In genomic region chr4:149176645-149177044, GRCm38 (mm10) we compare ENCODE assay signal across 27 mouse cellular contexts. TPM values are rescaled to one million over a fixed set of nuclear protein-coding genes. Genes with fewer than 3 reads are reported as not detected.
DNase-seq lines count a peak whose midpoint lies in the region; ATAC-seq and TF ChIP-seq lines count a peak whose summit lies in the region.
"Had no signal": no experiment of that assay in that cellular context is flagged by ENCODE, and none has a peak within 500 bp of the region (broad histone marks: within the 10 kb centered on the region; RNA-seq: fewer than 3 reads in every experiment).

No protein-coding gene starts in this region.

- DNase-seq in kidney, adult 18-20 months = peak; percentile 56
- no peak for DNase-seq in stomach, postnatal 0 days (ENCODE audit: low spot score)
- DNase-seq in kidney, postnatal 14 days = peak; percentile 54
- no peak for DNase-seq in forebrain, embryonic 14.5 days (ENCODE audit: low spot score)
- DNase-seq in embryo, embryonic 10 days (ENCODE audit: low spot score) = no peak
- DNase-seq: adrenal gland, adult 8-10 months; B cell, adult 2 months; cerebellum, adult 11-12 months; heart, postnatal 4 days; right cerebral cortex, adult 18-20 months had no signal

- 0 out of 2 replicates have a peak, but pooled peaks cover 3% of the 10 kb centered on the region for H3K4me1 ChIP-seq in kidney, embryonic 14.5 days (ENCODE audit: control insufficient read depth, insufficient read depth, low read length)
- H3K4me1 ChIP-seq in stomach, embryonic 16.5 days (ENCODE audit: control insufficient read depth, insufficient read depth, low read length) = peaks cover 5% of the 10 kb centered on the region
- no peaks in the 10 kb centered on the region for H3K4me1 ChIP-seq in stomach, postnatal 0 days (replicated peaks; ENCODE audit: control insufficient read depth, insufficient read depth)
- H3K4me1 ChIP-seq in forebrain, embryonic 14.5 days (ENCODE audit: control insufficient read depth, insufficient read depth, low read length) = no peaks in the 10 kb centered on the region
- H3K4me1 ChIP-seq: limb, embryonic 12.5 days had no signal

- no peak for ATAC-seq in kidney, embryonic 14.5 days (ENCODE audit: low FRiP score, low TSS enrichment)
- no peak for ATAC-seq in stomach, embryonic 16.5 days (ENCODE audit: insufficient read depth, low FRiP score)
- no peak for ATAC-seq in stomach, postnatal 0 days (ENCODE audit: low FRiP score, low TSS enrichment)
- ATAC-seq in forebrain, embryonic 14.5 days = no peak
- ATAC-seq: activated CD4-positive, CD25-positive, alpha-beta regulatory T cell, adult 4 months; hindbrain, embryonic 16.5 days; lung, postnatal 0 days had no signal

- H3K27me3 ChIP-seq in kidney, embryonic 14.5 days (ENCODE audit: control insufficient read depth, insufficient read depth, low read length) = no peaks in the 10 kb centered on the region
- no peaks in the 10 kb centered on the region for H3K27me3 ChIP-seq in stomach, embryonic 16.5 days (ENCODE audit: control insufficient read depth, insufficient read depth, low read length)
- no peaks in the 10 kb centered on the region for H3K27me3 ChIP-seq in stomach, postnatal 0 days (ENCODE audit: control insufficient read depth, insufficient read depth, low read length)
- no peaks in the 10 kb centered on the region for H3K27me3 ChIP-seq in forebrain, embryonic 14.5 days (replicated peaks; ENCODE audit: control insufficient read depth, insufficient read depth, low read length)
- H3K27me3 ChIP-seq: CH12.LX; embryonic facial prominence, embryonic 12.5 days; limb, embryonic 12.5 days; liver, embryonic 15.5 days; neural tube, embryonic 15.5 days had no signal

- H3K4me2 ChIP-seq in kidney, embryonic 14.5 days (replicated peaks; ENCODE audit: low read depth, low read length) = no peak overlapping the region
- H3K4me2 ChIP-seq in stomach, embryonic 16.5 days (ENCODE audit: low read depth, low read length) = no peak overlapping the region
- H3K4me2 ChIP-seq in stomach, postnatal 0 days (replicated peaks; ENCODE audit: low read depth) = no peak overlapping the region
- H3K4me2 ChIP-seq in forebrain, embryonic 14.5 days (ENCODE audit: low read length) = no peak overlapping the region
- H3K4me2 ChIP-seq: embryonic facial prominence, embryonic 12.5 days; limb, embryonic 12.5 days; liver, embryonic 15.5 days; neural tube, embryonic 15.5 days had no signal

- no peak for TF ChIP-seq CTCF in stomach, postnatal 0 days (IDR thresholded peaks at IDR 0.05; ENCODE audit: low read depth)

- H3K27ac ChIP-seq in kidney, embryonic 14.5 days (ENCODE audit: low read depth, low read length) = no peak overlapping the region
- H3K27ac ChIP-seq in stomach, embryonic 16.5 days (ENCODE audit: low read length) = peak overlapping the region; percentile 3; the same call in 1 of the 2 replicates
- H3K27ac ChIP-seq in stomach, postnatal 0 days (replicated peaks) = no peak overlapping the region
- H3K27ac ChIP-seq in forebrain, embryonic 14.5 days (ENCODE audit: low read depth, low read length) = no peak overlapping the region
- H3K27ac ChIP-seq: embryonic facial prominence, embryonic 12.5 days; kidney, postnatal 0 days; limb, embryonic 12.5 days; liver, embryonic 15.5 days; macrophage; midbrain, embryonic 10.5 days; neural tube, embryonic 15.5 days had no signal

- TF ChIP-seq EP300 in stomach, postnatal 0 days (optimal IDR thresholded peaks at IDR 0.05) = no peak

- peaks cover 15% of the 10 kb centered on the region for H3K36me3 ChIP-seq in kidney, embryonic 14.5 days (ENCODE audit: control insufficient read depth, insufficient read depth, low read length)
- H3K36me3 ChIP-seq in stomach, embryonic 16.5 days (ENCODE audit: control insufficient read depth, insufficient read depth, low read length) = peaks cover 4% of the 10 kb centered on the region; the same call in 1 of the 2 replicates
- peaks cover under 1% of the 10 kb centered on the region; the same call in 1 of the 2 replicates for H3K36me3 ChIP-seq in stomach, postnatal 0 days (ENCODE audit: control insufficient read depth, insufficient read depth, low read length)
- peaks cover 58% of the 10 kb centered on the region for H3K36me3 ChIP-seq in forebrain, embryonic 14.5 days (ENCODE audit: control insufficient read depth, insufficient read depth, low read length)

- WGBS in kidney, embryonic 14.5 days = 85% methylated on average over 6 of the region's 6 CpGs
- 62% methylated on average over 6 of the region's 6 CpGs for WGBS in stomach, embryonic 16.5 days
- WGBS in stomach, postnatal 0 days = 62% methylated on average over 6 of the region's 6 CpGs
- 84% methylated on average over 6 of the region's 6 CpGs for WGBS in forebrain, embryonic 14.5 days

- H3K4me3 ChIP-seq in kidney, embryonic 14.5 days (ENCODE audit: low read length) = no peak overlapping the region
- no peak overlapping the region for H3K4me3 ChIP-seq in stomach, embryonic 16.5 days (replicated peaks; ENCODE audit: low read length)
- no peak overlapping the region for H3K4me3 ChIP-seq in stomach, postnatal 0 days (ENCODE audit: low read depth, low read length)
- no peak overlapping the region for H3K4me3 ChIP-seq in forebrain, embryonic 14.5 days (ENCODE audit: low read depth, low read length)
- H3K4me3 ChIP-seq: embryonic facial prominence, embryonic 12.5 days; limb, embryonic 12.5 days; liver, embryonic 15.5 days; midbrain, embryonic 10.5 days; neural tube, embryonic 15.5 days had no signal

- no peak overlapping the region for H3K9ac ChIP-seq in kidney, embryonic 14.5 days (ENCODE audit: low read depth, low read length)
- no peak overlapping the region for H3K9ac ChIP-seq in stomach, embryonic 16.5 days (ENCODE audit: low read length)
- H3K9ac ChIP-seq in stomach, postnatal 0 days (ENCODE audit: low read length) = no peak overlapping the region
- no peak overlapping the region for H3K9ac ChIP-seq in forebrain, embryonic 14.5 days (ENCODE audit: low read length)
- H3K9ac ChIP-seq: embryonic facial prominence, embryonic 12.5 days; limb, embryonic 12.5 days; liver, embryonic 15.5 days; neural tube, embryonic 15.5 days had no signal

- no peaks in the 10 kb centered on the region for H3K9me3 ChIP-seq in kidney, embryonic 14.5 days (ENCODE audit: control insufficient read depth, low read length)
- no peaks in the 10 kb centered on the region for H3K9me3 ChIP-seq in stomach, embryonic 16.5 days (replicated peaks; ENCODE audit: control insufficient read depth, low read length)
- no peaks in the 10 kb centered on the region for H3K9me3 ChIP-seq in stomach, postnatal 0 days (ENCODE audit: control insufficient read depth, low read length)
- H3K9me3 ChIP-seq in forebrain, embryonic 14.5 days (replicated peaks; ENCODE audit: control insufficient read depth, low read length) = no peaks in the 10 kb centered on the region
- H3K9me3 ChIP-seq: embryonic facial prominence, embryonic 12.5 days; G1E; limb, embryonic 12.5 days; liver, embryonic 15.5 days; midbrain, embryonic 10.5 days; neural tube, embryonic 15.5 days had no signal

RNA-seq across cellular contexts. Expression of gene Pgd, which starts 10.1 kb away (rescaled TPM):
- polyA plus RNA-seq in kidney, embryonic 14.5 days (2014; fragmentation: Nextera tagmentation; extraction: Ambion mirVana) = 53.6 and 64.7 TPM in 2 replicates
- 206 and 241 TPM in 2 replicates for polyA plus RNA-seq in stomach, embryonic 16.5 days (2015; fragmentation: Nextera tagmentation; extraction: Ambion mirVana)
- 266 and 290 TPM in 2 replicates for polyA plus RNA-seq in stomach, postnatal 0 days (2015; fragmentation: Nextera tagmentation; extraction: Ambion mirVana)
- polyA plus RNA-seq in forebrain, embryonic 14.5 days (2014; fragmentation: Nextera tagmentation; extraction: Ambion mirVana) = 46.7 and 48.1 TPM in 2 replicates

RNA-seq across cellular contexts. Expression of gene Cenps, which starts 39.2 kb away (rescaled TPM):
- 42.2 and 55.3 TPM in 2 replicates for polyA plus RNA-seq in kidney, embryonic 14.5 days (2014; fragmentation: Nextera tagmentation; extraction: Ambion mirVana)
- polyA plus RNA-seq in stomach, embryonic 16.5 days (2015; fragmentation: Nextera tagmentation; extraction: Ambion mirVana) = 22.3 and 24.5 TPM in 2 replicates
- 10.6 and 11.5 TPM in 2 replicates for polyA plus RNA-seq in stomach, postnatal 0 days (2015; fragmentation: Nextera tagmentation; extraction: Ambion mirVana)
- 24.4 and 29.2 TPM in 2 replicates for polyA plus RNA-seq in forebrain, embryonic 14.5 days (2014; fragmentation: Nextera tagmentation; extraction: Ambion mirVana)

RNA-seq across cellular contexts. Expression of gene Cort, which starts 50.1 kb away (rescaled TPM):
- 0.41 TPM in 1 of 2 replicates, not detected in the other for polyA plus RNA-seq in kidney, embryonic 14.5 days (2014; fragmentation: Nextera tagmentation; extraction: Ambion mirVana)
- polyA plus RNA-seq in stomach, embryonic 16.5 days (2015; fragmentation: Nextera tagmentation; extraction: Ambion mirVana) = not detected in 2 replicates
- not detected in 2 replicates for polyA plus RNA-seq in stomach, postnatal 0 days (2015; fragmentation: Nextera tagmentation; extraction: Ambion mirVana)
- polyA plus RNA-seq in forebrain, embryonic 14.5 days (2014; fragmentation: Nextera tagmentation; extraction: Ambion mirVana) = 0.63 and 1.7 TPM in 2 replicates
- polyA plus RNA-seq: embryonic facial prominence, embryonic 12.5 days; gonadal fat pad, adult 2 months; heart, embryonic 16.5 days; macrophage; neural tube, embryonic 15.5 days; urinary bladder, adult 2 months had no signal

Comparison
In these comparisons a context has a peak if more than half of its experiments do, and no peak if none do; other contexts are left out.
1. DNase-seq: peak in kidney, adult 18-20 months (single experiment) and kidney, postnatal 14 days (single experiment); none in stomach, postnatal 0 days (single experiment), forebrain, embryonic 14.5 days (single experiment) and embryo, embryonic 10 days (single experiment).